Mouse (Mus musculus) spleen, adult 2 months (tissue): ENCODE measurements around the gene Eif4g2.

Experiments used
- CTCF ChIP-seq: fragments of 200-500 bp; IDR thresholded peaks from 2 replicates; pipeline ENCODE4 v1.5.1; 2011; ENCODE audit warnings: mild to moderate bottlenecking, inconsistent platforms; ENCODE audit not compliant: insufficient read depth, insufficient read length, insufficient replicate concordance; ENCODE audit errors: extremely low read depth
- POLR2A ChIP-seq: fragments of 200-500 bp; IDR thresholded peaks from 2 replicates; pipeline ENCODE4 v1.6.1; 2011; ENCODE audit warnings: low read depth, low read length, inconsistent platforms

DNA sequence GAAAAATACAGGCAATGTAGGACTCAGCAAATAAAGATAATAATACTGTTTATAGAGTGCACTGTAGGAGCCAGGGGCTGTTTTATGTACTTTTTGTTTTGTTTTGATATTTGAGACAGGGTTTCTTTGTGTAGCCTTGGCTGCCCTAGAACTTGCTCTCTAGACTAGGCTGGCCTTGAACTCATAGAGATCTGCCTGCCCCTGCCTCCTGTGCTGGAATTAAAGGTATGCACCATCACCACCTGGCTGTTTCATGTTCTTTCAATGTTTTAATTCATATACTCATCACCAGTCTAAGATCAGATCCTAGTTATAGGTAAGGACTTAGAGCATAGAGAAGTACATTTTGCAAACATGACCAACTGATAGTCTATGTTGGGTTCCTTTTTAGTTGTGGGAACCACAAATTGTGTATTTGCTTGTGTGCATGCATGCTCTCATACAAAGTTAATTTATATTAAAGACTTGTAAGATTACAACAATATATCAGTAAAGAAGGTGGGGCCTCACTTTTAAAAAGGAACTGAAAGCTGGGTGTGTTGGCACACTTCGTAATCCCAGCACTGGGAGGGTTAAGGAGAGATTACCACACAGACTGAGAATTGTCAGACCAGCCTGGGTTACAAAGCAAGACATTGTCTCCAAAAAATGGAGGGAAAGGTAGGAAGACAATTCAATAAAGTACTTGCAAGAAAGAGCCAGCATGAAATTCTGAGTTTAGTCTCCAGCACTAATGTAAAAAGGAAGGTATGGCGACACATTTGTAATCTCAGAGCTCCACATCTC is 41.1 kb upstream of the Eif4g2 start:
- TF ChIP-seq CTCF, result no peak
- no peak for TF ChIP-seq POLR2A
